Mouse (Mus musculus) liver, embryonic 13.5 days (tissue): Measurements from ENCODE around the gene Shcbp1l. TPM values are rescaled to one million over a fixed set of nuclear protein-coding genes. Genes with fewer than 3 reads are reported as not detected.
"Not testable (repeated sequence)": the region's sequence is repeated elsewhere in the genome, so short reads cannot be mapped to it uniquely, and the experiment has no call there.

Experiments
- ATAC-seq: fragments of 200-750 bp; cut with Nextera tagmentation; 2 replicates; pipeline ENCODE4 v1.8.0; 2017; ENCODE audit warnings: low read depth, mild to moderate bottlenecking, moderate number of reproducible peaks, moderate library complexity
- DNase-seq: peaks from one replicate; pipeline ENCODE4 v3.0.0; 2022
- H3K27ac ChIP-seq: fragments of 300-500 bp; sonication (generic); 2 replicates; pipeline ENCODE4 v1.5.1; 2015; ENCODE audit warnings: moderate library complexity, mild to moderate bottlenecking, inconsistent platforms
- H3K27me3 ChIP-seq: fragments of 300-500 bp; sonication (generic); 2 replicates; pipeline ENCODE4 v1.6.1; 2015; ENCODE audit warnings: mild to moderate bottlenecking, inconsistent platforms
- H3K36me3 ChIP-seq: fragments of 300-500 bp; sonication (generic); 2 replicates; pipeline ENCODE4 v1.6.1; 2015; ENCODE audit warnings: mild to moderate bottlenecking, inconsistent platforms
- H3K4me1 ChIP-seq: fragments of 300-500 bp; sonication (generic); replicated peaks from 2 replicates; pipeline ENCODE4 v1.6.1; 2015; ENCODE audit warnings: inconsistent platforms
- H3K4me2 ChIP-seq: fragments of 300-500 bp; sonication (generic); 2 replicates; pipeline ENCODE4 v1.6.1; 2015; ENCODE audit warnings: inconsistent platforms, mild to moderate bottlenecking, moderate library complexity
- H3K4me3 ChIP-seq: fragments of 300-500 bp; sonication (generic); replicated peaks from 2 replicates; pipeline ENCODE4 v1.5.1; 2015; ENCODE audit warnings: mild to moderate bottlenecking, inconsistent platforms
- H3K9ac ChIP-seq: fragments of 300-500 bp; sonication (generic); 2 replicates; pipeline ENCODE4 v1.6.1; 2015; ENCODE audit warnings: mild to moderate bottlenecking, inconsistent platforms
- H3K9me3 ChIP-seq: fragments of 300-500 bp; sonication (generic); replicated peaks from 2 replicates; pipeline ENCODE4 v1.6.1; 2016; ENCODE audit warnings: inconsistent platforms
- WGBS: fragments of 180-500 bp; shearing (Covaris S2); methylation state at CpG from one replicate; pipeline ENCODE4 v1.1.7; 2015; ENCODE audit not compliant: insufficient replicate concordance; 5-methylcytosine and 5-hydroxymethylcytosine counted together
- polyA plus RNA-seq: library from polyadenylated mRNA; unstranded; fragments of >200 nt; fragmentation: Nextera tagmentation; extraction: Ambion mirVana; gene quantifications from 2 replicates; pipeline ENCODE4 v1.2.1, GENCODE M21; 2015

Shcbp1l gene
- polyA plus RNA-seq, 1 experiment from 2014 or later = 0.21 TPM

DNA sequence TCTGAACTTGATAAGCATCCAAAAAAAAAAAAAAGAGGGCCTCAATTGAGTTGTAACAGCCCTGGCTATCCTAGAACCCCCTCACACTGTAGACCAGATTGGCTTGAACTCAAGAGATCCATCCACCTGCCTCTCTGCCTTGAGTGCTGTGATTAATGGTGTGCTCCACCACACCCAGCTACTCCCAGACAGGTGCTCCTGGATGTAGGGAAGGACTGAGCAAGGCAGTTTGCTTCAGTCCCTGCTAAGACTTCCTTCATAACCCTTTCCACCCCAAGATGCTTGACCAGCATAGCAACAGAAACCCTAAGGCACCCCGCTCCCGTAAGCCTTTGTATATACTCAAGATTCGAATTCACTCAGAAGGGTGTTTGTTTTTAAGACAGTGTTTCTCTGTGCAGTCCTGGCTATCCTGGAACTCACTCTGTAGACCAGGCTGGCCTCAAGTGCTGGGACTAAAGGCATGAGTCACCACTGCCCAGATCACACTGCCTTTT is 28.2 kb downstream of the Shcbp1l start:
- Histone ChIP-seq H3K4me2 (no peak overlapping the region), H3K4me3 (no peak overlapping the region), H3K4me1 (no peaks in the 10 kb centered on the region), H3K9ac (no peak overlapping the region), H3K36me3 (peaks cover 44% of the 10 kb centered on the region), H3K27ac (no peak overlapping the region; the same call in 1 of the 2 replicates), H3K27me3 (no peaks in the 10 kb centered on the region), H3K9me3 (no peaks in the 10 kb centered on the region)
- WGBS = 81% methylated on average over 3 of the region's 3 CpGs
- ATAC-seq (peak; percentile 28; the same call in 1 of the 2 replicates), DNase-seq (no peak)

DNA sequence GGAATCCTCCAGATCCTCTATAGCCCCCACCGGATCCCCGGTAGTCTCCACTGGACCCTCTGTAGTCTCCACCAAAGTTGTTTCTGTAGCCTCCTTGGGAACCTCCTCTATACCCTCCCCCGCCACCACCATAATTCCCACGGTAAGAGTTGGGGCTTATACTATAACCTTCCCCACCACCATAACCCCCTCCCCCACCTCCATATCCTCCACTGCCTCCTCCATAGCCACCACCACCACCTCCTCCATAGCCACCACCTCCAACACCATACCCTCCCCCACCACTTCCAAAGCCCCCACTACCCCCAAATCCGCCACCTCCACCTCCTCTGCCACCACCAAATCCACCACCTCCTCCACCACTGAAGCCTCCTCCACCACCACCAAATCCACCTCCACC is 31.2 kb downstream of the Shcbp1l start:
- DNase-seq (no peak), ATAC-seq (peak; percentile 22; the same call in 1 of the 2 replicates)
- Histone ChIP-seq H3K4me1 (no peaks in the 10 kb centered on the region), H3K9ac (no peak overlapping the region), H3K36me3 (peaks cover 70% of the 10 kb centered on the region), H3K4me2 (no peak overlapping the region), H3K27me3 (no peaks in the 10 kb centered on the region), H3K27ac (no peak overlapping the region), H3K9me3 (no peaks in the 10 kb centered on the region), H3K4me3 (no peak overlapping the region)
- 87% methylated on average over 5 of the region's 5 CpGs for WGBS

DNA sequence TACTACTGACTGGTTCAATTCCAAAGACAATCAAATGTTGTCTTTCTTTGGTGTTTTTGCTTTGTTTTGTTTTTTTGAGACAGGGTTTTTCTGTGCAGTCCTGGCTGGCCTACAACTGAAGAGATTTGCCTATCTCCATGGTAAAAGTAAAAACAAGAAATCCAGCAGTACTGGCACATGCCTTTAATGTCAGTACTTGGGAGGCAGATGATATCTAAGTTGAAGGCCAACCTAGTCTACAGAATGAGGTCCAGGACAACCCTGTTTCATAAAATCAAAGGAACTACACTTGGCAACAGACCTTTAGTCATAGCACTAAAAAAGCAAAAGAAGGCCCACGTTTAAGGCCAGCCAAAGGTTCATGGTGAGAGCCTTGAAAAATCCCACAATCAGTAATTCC is 36.8 kb downstream of the Shcbp1l start:
- H3K27ac ChIP-seq = no peak overlapping the region
- WGBS = 83% methylated on average over 1 of the region's 1 CpGs
- H3K4me3 ChIP-seq = no peak overlapping the region
- H3K4me1 ChIP-seq = no peaks in the 10 kb centered on the region
- DNase-seq (no peak), ATAC-seq (no peak)
- H3K36me3 ChIP-seq = peaks cover 82% of the 10 kb centered on the region
- H3K9ac ChIP-seq = no peak overlapping the region
- no peaks in the 10 kb centered on the region for H3K9me3 ChIP-seq
- H3K27me3 ChIP-seq = no peaks in the 10 kb centered on the region
- no peak overlapping the region for H3K4me2 ChIP-seq

DNA sequence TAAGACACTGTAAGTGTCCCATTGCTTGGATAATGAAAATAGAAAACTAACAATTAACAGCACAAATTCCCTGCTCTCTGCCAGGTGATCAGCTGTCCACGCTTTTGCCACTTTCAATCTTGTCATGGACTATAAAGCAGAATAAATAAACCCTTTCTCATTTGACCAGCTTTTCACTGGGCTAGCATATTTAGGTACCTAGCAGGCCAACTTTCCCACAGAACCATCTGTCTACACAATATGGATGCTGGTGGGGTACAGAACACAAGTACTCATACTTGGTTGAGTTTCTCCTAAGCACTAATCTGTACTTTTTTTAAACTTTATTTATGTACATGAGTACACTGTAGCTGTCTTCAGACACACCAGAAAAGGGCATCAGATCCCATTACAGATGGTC is 54.3 kb downstream of the Shcbp1l start:
- no peak overlapping the region for H3K9ac ChIP-seq
- peaks cover 84% of the 10 kb centered on the region for H3K36me3 ChIP-seq
- no peaks in the 10 kb centered on the region for H3K9me3 ChIP-seq
- peaks cover 11% of the 10 kb centered on the region for H3K4me1 ChIP-seq
- H3K27ac ChIP-seq = no peak overlapping the region
- H3K4me2 ChIP-seq = no peak overlapping the region
- DNase-seq (no peak), ATAC-seq (no peak)
- H3K4me3 ChIP-seq = no peak overlapping the region
- H3K27me3 ChIP-seq = no peaks in the 10 kb centered on the region
- WGBS = 88% methylated on average over 1 of the region's 1 CpGs

DNA sequence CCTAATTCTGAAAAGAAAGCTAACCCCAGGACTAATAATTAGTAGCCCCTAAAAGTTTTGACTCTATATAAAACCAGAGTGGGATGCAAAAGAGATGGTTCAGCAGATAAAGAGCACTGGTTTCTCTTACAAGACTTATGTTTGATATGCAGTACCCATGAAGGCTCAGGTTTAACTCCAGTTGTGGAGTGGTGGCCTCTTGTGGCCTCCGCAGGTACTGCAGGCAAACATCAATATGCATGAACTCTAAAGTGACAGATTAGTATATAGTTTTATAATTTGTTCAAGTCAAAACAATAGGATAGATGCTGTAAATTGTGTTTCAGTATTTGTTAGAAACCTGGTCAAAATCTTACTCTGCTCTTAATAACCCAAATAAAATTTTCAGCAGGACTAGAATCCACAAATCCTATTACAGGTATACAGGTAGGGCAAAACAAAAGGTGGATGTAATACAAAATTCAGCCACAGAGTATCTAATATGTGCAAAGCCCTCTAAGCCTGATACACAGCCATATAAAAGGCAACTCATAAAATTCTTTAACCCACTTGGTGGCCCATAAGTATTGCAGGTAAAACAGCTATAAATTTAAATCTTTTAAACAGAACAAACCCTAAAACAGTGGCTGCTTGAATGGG is 55.5 kb downstream of the Shcbp1l start:
- Histone ChIP-seq H3K9me3 (no peaks in the 10 kb centered on the region), H3K4me3 (no peak overlapping the region), H3K27ac (no peak overlapping the region), H3K36me3 (peaks cover 76% of the 10 kb centered on the region), H3K4me2 (no peak overlapping the region), H3K27me3 (no peaks in the 10 kb centered on the region), H3K4me1 (peaks cover 23% of the 10 kb centered on the region), H3K9ac (no peak overlapping the region)
- 42% methylated on average over 1 of the region's 1 CpGs for WGBS
- DNase-seq (peak; percentile 60), ATAC-seq (no peak)

DNA sequence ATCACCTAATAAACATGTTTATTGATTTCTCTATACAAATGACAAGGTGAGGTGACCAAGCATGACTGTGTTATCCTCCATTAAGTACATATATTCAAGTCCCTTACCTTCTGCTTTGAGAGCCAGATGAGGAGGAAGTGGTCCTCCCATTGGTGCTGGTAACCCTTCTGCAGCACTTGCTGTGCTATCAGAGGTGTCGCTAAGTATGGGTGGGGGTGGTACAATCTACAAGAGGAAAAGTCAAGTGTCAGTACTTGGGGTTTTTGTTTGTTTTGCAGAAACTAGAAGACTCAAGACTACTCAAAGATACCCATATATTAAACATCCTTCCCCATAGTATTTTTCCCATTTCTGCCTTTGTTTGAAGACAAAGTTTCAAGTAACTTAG is 56.1 kb downstream of the Shcbp1l start:
- H3K27me3 ChIP-seq = no peaks in the 10 kb centered on the region
- whole genome bisulfite sequencing = 64% methylated on average over 1 of the region's 1 CpGs

DNA sequence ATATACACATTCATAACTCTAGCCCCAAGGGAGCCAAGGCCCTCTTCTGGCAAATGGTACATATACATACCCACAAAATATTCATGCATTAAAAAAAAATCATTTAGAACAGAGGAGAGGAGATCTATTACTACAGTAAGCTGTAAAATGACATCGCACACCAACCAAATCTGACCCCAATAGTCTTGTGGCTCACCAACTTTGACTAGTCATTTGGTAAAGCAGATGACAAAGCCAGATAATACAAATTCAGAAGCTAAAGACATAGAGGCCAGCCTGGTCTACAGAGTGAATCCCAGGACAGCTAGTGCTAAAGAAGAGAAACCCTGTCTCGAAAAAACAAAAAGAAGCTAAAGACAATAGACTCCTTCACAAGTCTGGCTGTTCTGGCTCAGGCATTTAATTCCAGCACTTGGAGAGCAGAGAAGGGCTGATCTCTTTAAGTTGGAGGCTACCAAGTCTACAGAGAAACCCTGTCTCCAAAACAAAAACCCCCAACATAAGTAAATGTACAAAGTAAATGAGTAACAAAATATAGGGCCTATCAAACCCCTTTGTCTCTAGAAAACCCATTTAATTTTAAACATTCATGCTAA is 60.3 kb downstream of the Shcbp1l start:
- Histone ChIP-seq H3K27ac (peak overlapping the region; percentile 68), H3K27me3 (no peaks in the 10 kb centered on the region), H3K9me3 (no peaks in the 10 kb centered on the region), H3K36me3 (peaks cover 32% of the 10 kb centered on the region), H3K4me1 (peaks cover 45% of the 10 kb centered on the region), H3K4me2 (peak overlapping the region; percentile 82), H3K9ac (peak overlapping the region; percentile 95), H3K4me3 (peak overlapping the region; percentile 88)
- WGBS = 31% methylated on average over 2 of the region's 2 CpGs
- DNase-seq (peak; percentile 9), ATAC-seq (no peak)

More for the DNA sequence above, 56.1 kb downstream of the Shcbp1l start:
- H3K9ac ChIP-seq = no peak overlapping the region
- H3K4me3 ChIP-seq = no peak overlapping the region
- H3K4me2 ChIP-seq = no peak overlapping the region
- H3K9me3 ChIP-seq = no peaks in the 10 kb centered on the region
- no peak for ATAC-seq
- H3K4me1 ChIP-seq = peaks cover 27% of the 10 kb centered on the region
- no peak for DNase-seq
- H3K36me3 ChIP-seq = peaks cover 74% of the 10 kb centered on the region
- no peak overlapping the region for H3K27ac ChIP-seq

DNA sequence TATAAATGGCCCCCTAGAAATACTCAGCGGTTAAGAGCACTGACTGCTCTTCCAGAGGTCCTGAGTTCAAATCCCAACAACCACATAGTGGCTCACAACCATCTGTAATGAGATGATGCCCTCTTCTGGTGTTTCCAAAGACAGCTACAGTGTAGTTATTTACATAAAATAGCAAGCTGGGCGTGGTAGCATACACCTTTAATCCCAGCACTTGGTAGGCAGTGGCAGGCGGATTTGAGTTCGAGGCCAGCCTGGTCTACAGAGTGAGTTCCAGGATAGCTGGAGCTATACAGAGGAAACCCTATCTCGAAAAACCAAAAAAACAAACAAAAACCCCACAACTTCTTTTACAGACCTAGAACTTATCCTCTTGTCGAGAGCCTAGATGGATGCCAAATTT is 61.2 kb downstream of the Shcbp1l start:
- Histone ChIP-seq H3K9ac (peak overlapping the region; percentile 95), H3K27ac (peak overlapping the region; percentile 86), H3K4me3 (peak overlapping the region; percentile 88), H3K4me1 (peaks cover 45% of the 10 kb centered on the region), H3K36me3 (peaks cover 23% of the 10 kb centered on the region), H3K4me2 (peak overlapping the region; percentile 82)
- WGBS = 3% methylated on average over 6 of the region's 6 CpGs
- not testable (repeated sequence) for ATAC-seq, DNase-seq, H3K9me3 ChIP-seq, H3K27me3 ChIP-seq

DNA sequence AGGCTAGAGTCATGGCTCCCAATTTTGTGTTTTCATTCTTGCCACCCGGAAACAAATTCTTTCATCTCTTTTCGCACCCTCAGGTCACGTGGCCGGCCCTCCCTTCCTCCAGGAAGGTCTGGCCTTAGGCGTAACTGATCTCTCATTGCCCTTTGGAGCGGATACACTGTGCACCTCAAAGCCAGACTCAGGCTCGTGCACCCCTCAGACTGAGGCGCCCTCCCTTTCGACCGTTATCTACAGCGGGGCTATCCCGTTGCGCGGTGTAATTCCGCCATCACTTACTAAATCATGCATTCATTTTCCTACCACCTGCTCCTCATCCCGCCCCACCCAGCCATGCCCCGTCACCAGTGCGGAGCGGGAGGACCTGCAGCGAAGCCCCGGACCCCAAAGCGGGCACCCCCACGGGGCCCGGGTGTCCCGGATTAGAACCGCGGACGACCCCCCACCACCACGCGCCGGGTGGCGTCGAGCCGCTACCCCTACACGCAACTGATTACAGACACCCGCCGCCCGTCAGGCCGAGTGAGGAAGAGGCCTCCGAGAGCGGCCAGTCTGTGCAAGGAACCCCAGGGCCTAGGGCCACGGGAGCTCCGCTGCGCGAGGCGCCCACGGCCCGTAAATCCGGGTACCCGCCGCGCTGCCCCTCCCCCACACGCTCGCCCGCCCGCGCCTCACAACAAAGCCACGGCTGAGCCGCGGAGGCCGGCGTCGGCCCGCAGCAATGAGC is 62.0 kb downstream of the Shcbp1l start:
- peak overlapping the region; percentile 88 for H3K4me3 ChIP-seq
- no peaks in the 10 kb centered on the region for H3K9me3 ChIP-seq
- ATAC-seq = peak; percentile 75
- peak overlapping the region; percentile 82 for H3K4me2 ChIP-seq
- peak overlapping the region; percentile 95 for H3K9ac ChIP-seq
- peak overlapping the region; percentile 86 for H3K27ac ChIP-seq
- DNase-seq = peak; percentile 51
- peaks cover 17% of the 10 kb centered on the region for H3K36me3 ChIP-seq
- H3K4me1 ChIP-seq = peaks cover 45% of the 10 kb centered on the region
- no peaks in the 10 kb centered on the region for H3K27me3 ChIP-seq
- under 1% methylated on average over 61 of the region's 64 CpGs for WGBS

DNA sequence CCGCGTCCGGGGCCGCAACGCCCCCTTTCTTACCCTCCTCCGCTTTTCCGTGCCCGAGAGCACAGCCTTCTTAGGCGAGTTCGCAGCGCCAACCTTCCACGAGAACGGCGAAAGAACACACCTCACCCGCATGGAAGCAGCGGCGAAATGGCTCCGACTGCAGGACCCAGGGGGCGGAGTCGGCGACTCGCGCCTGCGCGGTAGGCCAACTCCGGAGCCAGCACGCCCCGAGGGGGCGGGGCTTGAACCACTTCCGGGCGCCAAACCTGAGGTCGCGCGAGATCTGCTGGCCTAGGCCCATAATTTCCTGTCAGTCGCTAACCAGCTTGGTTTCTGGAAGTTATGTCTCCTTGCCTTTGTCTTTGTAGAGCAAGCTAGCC is 62.5 kb downstream of the Shcbp1l start, which contains the start of gene Dhx9:
Gene Dhx9 (minus strand): TSS at position 161 of the 380 bp plus-strand sequence.
- Histone ChIP-seq H3K36me3 (peaks cover 12% of the 10 kb centered on the region), H3K27ac (peak within 1 kb of the TSS; percentile 86), H3K4me1 (peaks cover 45% of the 10 kb centered on the region), H3K9me3 (no peaks in the 10 kb centered on the region), H3K9ac (peak within 1 kb of the TSS; percentile 95), H3K4me3 (peak within 1 kb of the TSS; percentile 88), H3K27me3 (no peaks in the 10 kb centered on the region), H3K4me2 (peak within 1 kb of the TSS; percentile 82)
- peak; percentile 97 for DNase-seq
- WGBS = under 1% methylated on average over 35 of the region's 35 CpGs
- ATAC-seq = peak; percentile 83

DNA sequence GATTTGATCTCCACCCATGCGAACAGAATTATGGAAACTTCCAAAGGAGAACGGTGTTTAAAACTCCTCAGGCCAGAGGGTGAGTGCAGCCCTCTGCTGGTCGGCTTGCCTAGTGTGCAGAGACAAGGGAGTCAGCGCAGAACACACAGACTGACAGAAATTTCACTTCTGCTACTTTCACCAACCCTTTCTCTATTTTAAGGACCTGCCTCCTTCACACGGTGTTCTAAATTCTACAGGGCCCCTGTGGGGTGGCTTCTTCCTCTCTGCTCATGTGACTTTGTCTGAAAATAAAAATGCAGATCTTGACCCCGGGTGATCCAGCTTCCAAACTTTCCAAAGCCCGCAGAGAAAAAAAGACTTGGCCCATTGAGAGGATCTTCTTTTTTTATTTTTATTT is 64.2 kb downstream of the Shcbp1l start:
- no peak overlapping the region for H3K4me3 ChIP-seq
- DNase-seq (peak; percentile 44), ATAC-seq (no peak)
- peaks cover 3% of the 10 kb centered on the region; the same call in 1 of the 2 replicates for H3K36me3 ChIP-seq
- H3K4me1 ChIP-seq = peaks cover 36% of the 10 kb centered on the region
- H3K27ac ChIP-seq = no peak overlapping the region
- WGBS = 31% methylated on average over 7 of the region's 7 CpGs
- H3K9me3 ChIP-seq = no peaks in the 10 kb centered on the region
- no peaks in the 10 kb centered on the region for H3K27me3 ChIP-seq
- no peak overlapping the region for H3K4me2 ChIP-seq
- H3K9ac ChIP-seq = no peak overlapping the region
